Mouse (Mus musculus): Measurements from ENCODE around the gene Gm5617. TPM values are rescaled to one million over a fixed set of nuclear protein-coding genes. Genes with fewer than 3 reads are reported as not detected.
A peak's percentile ranks its signal among the peaks of the same experiment; 100 is the strongest.
"Not testable (repeated sequence)": the region's sequence is repeated elsewhere in the genome, so short reads cannot be mapped to it uniquely, and the experiment has no call there.

Gm5617 gene
- total RNA-seq, 2 experiments from 2014 or later: 9.0 to 11.4 TPM

DNA sequence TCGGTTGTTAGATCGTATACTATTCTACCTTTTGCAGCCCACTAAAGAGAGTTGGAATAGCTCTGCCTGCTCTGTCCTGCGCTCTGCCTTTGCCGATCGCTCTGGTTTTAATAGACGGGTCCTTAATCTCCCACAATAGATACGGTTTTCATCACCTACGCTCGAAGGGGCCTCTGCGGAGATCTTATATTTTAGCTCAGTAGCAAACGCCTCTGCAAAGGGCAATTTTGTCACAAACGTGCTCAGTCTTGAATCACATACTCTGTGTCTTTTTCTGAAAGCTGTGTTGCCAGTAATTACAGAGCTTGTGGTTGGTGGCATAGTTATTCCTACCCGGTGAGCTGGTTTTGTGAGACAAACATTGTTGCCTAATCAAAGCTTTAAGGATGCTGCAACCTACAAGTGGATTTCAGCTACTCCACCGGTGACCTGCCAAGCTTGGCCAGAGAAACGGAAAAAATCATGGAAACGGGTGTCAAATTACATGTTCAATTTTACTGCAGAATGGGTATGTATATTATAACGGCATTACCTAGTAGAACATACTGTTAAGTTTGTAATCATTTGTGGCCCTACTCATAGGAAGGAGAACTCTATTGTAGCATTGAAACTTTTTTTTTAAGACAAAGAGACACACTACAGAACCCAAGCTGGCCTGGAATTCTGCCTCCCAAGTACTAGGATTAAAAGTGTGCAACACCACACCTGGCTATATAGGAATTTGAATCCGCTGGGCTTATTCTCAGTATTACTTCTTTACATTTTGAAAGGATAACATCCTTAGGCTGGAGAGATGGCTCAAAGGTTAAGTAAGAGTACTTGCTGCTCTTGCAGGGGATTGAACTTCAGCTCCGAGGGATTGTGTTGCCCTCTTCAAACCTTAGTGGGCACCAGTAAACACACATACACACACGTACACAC lies 13.8 kb upstream of the Gm5617 start:
- no peak for DNase-seq (ENCODE audit: low spot score in 2 of 2)
- intact Hi-C loops (cut with DNase I): loop anchor here (2.0 kb wide), 1 partner anchor 13 kb away; the partner anchor contains the start of genes Gm5617 and Rbm7

- intact Hi-C loops (cut with DNase I): loop anchor here (2.0 to 5.0 kb wide), 2 partner anchors 15 to 67 kb away; partner anchors contain the start of gene Rexo2
- no peak for DNase-seq (ENCODE audit: low spot score in 2 of 2)
Measured at GRCm38 (mm10) chr9:48495548-48495932, 298 bp downstream of the Gm5617 start.

GRCm38 (mm10) chr9:48501192-48501591 lies 6.0 kb downstream of the Gm5617 start:
- no peak for DNase-seq (ENCODE audit: low spot score in 2 of 2)
- intact Hi-C loops (cut with DNase I): no loop called here

GRCm38 (mm10) chr9:48503001-48503400 lies 7.8 kb downstream of the Gm5617 start:
- intact Hi-C loops (cut with DNase I): no loop called here
- DNase-seq (ENCODE audit: low spot score in 2 of 2): no peak

DNA sequence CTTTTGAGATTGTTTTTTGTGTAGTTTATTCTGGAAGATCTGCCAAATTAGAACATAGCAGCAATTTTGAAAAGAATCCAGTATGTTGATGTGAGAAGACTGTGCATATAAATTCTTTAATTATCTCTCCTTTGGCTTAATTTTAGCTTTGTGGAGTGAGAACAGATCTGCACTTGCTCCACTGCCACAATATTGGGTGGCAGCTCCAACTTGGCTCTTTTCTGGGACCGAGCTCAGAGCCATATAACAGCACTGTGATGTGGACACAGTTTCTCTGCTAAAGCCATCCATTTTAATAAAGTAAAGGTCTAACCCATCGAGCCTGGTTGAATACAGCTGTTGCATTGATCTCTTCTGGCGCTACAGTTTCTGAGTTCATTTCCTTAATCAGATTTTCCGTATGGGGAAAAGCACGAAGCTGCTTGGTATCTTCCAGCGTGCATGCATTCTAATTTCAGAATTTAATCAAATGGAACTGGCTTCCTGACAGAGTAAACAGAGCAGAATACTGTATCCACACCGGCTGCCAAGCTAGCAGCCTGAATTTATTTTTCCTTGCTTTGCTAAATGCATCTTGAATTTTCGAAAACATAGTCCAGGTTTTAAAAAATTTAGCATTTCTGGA lies 9.6 kb downstream of the Gm5617 start:
- intact Hi-C loops (cut with DNase I): no loop called here
- peak; percentile 18 to 49 for DNase-seq (ENCODE audit: low spot score in 2 of 2)

DNA sequence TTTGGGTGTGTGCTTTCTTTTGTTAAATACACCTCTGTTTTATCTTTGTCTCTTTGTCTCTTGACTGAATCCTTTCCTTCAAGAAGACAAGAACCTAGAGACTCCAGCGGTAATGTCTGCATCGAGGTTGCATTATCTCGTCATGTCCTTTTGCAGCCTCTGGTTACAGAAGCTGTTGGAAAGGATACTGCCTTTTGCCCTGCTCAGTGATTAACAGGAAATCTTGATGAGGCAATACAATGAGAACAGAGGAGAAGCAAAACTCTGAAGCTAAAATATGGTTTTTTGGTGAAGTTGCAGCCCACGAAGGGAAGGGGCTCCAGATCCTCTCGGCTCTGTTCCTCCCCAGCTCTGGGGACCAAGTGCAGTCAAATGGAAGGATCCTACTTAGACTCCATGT lies 14.9 kb downstream of the Gm5617 start:
- intact Hi-C loops (cut with DNase I): no loop called here
- DNase-seq (ENCODE audit: low spot score in 2 of 2): no peak

DNA sequence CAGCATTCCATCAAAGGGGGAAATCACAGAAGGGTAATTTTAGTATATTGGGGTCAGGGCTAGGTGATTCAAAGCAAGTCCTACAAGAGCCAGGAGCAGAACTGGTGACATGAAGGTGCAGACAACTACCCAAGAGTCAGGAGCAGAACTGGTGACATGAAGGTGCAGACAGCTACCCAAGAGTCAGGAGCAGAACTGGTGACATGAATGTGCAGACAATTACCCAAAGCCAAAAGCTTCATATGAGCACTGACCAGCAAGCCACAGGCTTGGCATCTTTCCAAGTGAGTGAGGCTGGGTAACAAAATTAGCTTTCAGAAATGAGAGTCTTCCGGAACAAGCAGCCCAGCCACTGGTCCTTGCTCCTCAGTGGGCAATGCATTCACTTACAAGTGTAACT lies 20.1 kb downstream of the Gm5617 start:
- DNase-seq (ENCODE audit: low spot score in 2 of 2): no peak
- intact Hi-C loops (cut with DNase I): no loop called here

DNA sequence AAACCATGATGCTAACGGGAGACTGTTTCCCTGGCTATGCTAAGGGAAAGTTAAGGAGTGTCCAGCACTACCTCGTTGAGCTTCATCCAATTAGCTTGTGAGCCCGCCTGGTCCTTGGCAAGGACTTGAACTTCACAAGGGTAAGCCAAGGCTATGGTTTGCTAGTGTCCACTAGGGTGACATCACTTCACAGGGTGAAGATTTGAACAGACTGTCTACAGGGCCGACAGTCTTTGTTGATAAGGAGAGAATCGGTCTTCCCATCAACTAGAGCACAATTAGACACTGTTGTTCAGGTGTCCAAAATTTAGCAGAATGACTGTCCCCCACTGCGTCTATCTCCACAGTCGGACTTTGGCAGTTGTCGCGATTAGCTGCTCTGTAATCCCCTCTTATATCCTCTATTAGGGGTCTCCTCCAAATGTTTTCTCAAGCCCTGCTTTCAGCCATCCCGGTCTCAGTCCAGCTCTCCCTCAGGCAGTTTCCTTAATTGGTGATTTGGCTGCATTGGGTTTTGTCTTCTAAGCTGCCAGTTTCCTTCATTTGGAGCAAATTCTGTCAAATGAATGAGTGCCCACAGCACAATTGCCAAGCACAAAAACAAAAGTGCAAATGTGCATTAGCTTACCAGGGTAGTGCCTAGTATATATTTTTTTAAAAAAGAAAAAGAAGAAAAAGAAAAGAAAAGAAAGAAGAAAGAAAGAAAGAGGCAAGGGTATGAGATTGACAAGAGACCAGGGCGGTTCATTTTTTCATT lies 21.6 kb downstream of the Gm5617 start:
- intact Hi-C loops (cut with DNase I): no loop called here
- DNase-seq (ENCODE audit: low spot score in 2 of 2): no peak

DNA sequence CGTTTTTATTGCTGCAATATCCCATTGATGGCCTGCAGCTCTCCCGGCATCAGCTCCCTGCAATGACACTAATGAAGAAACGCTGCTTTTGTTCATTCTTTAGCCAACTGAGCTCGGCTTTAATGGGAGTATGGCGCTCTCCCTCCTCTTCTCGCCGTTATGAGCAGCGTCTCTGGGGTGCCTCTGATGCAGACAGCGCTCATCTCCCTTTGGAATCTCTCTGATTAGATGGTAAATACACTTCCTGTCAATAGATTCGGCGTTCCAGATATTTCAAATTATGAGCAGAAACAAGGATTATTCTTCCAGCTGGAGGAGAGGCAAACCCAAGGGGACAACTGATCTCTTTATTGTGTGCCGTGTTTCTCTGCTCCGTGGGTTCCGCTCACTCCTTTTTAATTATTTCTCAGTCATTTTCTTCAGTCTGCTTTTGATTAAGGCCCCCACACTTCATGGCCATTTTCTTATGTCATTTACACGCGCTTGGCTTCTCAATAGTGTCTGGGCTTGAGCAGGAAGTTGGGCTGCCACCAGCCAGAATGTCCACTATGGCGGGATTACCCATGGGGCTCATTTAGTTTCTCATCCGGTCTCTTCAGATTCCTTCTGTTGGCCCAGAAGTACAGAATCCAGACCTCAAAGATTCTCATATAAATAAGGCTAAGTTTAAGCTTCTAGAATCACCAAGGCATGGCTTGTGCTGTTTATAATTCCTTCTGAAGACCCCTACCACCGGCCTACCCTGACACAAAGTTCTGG lies 22.3 kb downstream of the Gm5617 start:
- no peak for DNase-seq (ENCODE audit: low spot score in 2 of 2)
- intact Hi-C loops (cut with DNase I): no loop called here

- intact Hi-C loops (cut with DNase I); DNase-seq (ENCODE audit: low spot score in 2 of 2): not testable (repeated sequence)
Measured at GRCm38 (mm10) chr9:48520405-48520804, 25.2 kb downstream of the Gm5617 start.

GRCm38 (mm10) chr9:48525566-48525965 lies 30.3 kb downstream of the Gm5617 start:
- DNase-seq (ENCODE audit: low spot score in 2 of 2): no peak
- intact Hi-C loops (cut with DNase I): no loop called here

- no peak for DNase-seq (ENCODE audit: low spot score in 2 of 2)
- intact Hi-C loops (cut with DNase I): no loop called here
Measured at GRCm38 (mm10) chr9:48526520-48526919, 31.3 kb downstream of the Gm5617 start.

DNA sequence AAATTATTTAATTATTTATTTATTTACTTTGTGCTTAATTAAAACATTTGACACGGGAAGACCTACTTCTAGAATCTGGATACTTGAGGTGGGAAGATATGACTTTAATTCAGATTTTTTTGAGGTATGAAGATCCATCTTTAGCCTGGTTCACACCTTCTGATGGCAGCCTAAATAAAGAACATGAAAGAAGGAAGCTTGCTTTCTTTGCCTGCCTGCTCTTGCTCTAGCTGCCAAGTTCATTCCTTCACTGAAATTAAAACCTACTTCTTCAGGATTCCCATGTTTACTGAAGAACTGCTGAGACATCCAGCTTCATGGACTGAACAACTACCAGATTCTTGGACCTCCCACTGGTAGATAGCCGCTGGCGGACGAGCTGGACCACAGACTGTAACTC lies 36.1 kb downstream of the Gm5617 start:
- DNase-seq (ENCODE audit: low spot score in 2 of 2): no peak
- intact Hi-C loops (cut with DNase I): no loop called here

DNA sequence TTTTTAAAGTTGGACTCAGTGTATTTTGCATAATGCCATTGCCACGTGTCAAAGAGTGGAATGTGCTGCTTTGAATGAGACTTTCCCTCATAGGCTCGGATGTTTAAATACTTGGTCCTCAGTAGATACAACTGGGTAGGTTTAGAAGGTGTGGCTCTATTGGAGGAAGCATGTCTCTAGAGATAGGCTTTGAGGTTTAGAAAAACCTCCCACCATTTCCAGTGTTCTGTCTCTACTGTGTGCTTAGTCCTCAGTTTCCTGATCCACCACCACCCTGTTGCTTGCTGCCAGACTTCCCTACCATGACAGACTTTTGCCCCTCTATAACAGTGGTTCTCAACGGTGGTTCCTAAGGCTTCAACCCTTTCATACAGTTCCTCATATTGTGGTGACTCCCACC lies 37.0 kb downstream of the Gm5617 start:
- no peak for DNase-seq (ENCODE audit: low spot score in 2 of 2)
- intact Hi-C loops (cut with DNase I): no loop called here

DNA sequence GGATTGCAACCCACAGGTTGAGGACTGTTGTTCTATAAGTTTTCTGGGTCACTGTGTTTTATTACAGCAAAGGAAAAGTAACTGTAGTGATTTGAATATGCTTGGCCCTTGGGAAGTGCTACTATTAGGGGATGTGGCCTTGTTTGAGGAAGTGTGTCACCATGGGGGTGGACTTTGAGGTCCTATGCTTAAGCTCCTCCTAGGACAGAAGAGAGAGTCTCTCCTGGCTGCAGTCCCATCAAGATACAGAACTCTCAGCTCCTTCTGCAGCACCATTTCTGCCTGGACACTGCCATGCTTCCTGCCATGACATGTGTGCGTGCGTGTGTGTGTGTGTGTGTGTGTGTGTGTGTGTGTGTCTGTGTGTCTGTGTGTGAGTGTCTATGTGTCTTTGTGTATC lies 37.5 kb downstream of the Gm5617 start:
- no peak for DNase-seq (ENCODE audit: low spot score in 2 of 2)
- intact Hi-C loops (cut with DNase I): no loop called here

GRCm38 (mm10) chr9:48536414-48536813 lies 41.2 kb downstream of the Gm5617 start:
- intact Hi-C loops (cut with DNase I): no loop called here
- no peak for DNase-seq (ENCODE audit: low spot score in 2 of 2)

- DNase-seq (ENCODE audit: low spot score in 2 of 2); intact Hi-C loops (cut with DNase I): not testable (repeated sequence)
Measured at GRCm38 (mm10) chr9:48537616-48538015, 42.4 kb downstream of the Gm5617 start.

DNA sequence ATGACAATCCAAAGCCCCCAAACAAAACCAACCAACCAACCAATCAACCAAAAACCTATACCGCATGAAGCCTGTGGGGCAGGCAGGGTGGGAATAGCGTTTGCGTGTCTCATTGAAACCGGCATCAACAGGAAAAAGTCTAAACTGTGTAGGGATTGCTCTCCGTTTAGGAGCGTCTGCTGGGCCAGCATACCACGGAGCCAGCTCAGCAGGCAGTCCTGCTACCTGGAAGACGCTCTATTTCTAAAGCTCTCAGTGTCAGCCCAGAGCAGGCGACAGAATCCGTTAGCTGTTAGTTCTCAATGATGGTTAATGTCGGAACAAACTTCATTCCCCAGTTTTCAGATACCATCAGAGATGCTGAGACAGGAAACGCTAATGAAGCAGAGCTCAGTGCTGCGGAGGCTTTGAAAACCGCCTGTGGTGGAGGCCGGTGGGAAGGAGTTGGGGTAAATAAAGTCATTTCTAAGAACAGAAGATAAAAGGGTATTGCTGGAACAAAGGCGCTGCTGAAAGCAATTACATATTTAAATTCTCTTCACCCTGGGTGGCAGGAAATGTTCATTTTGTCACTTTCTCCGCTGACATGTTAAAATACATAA lies 42.9 kb downstream of the Gm5617 start:
- intact Hi-C loops (cut with DNase I): no loop called here
- no peak for DNase-seq (ENCODE audit: low spot score in 2 of 2)

- DNase-seq (ENCODE audit: low spot score in 2 of 2): peak; percentile 18 to 33
- intact Hi-C loops (cut with DNase I): no loop called here
Measured at GRCm38 (mm10) chr9:48538688-48539087, 43.4 kb downstream of the Gm5617 start.

Measured in left cerebral cortex, postnatal 14 days (tissue).